Mouse (Mus musculus) intestine, postnatal 0 days (tissue): ENCODE results near the gene Farsb. TPM values are rescaled to one million over a fixed set of nuclear protein-coding genes. Genes with fewer than 3 reads are reported as not detected.

Experiments
- ATAC-seq: fragments of 200-750 bp; cut with Nextera tagmentation; 2 replicates; pipeline ENCODE4 v1.8.0; 2017; ENCODE audit warnings: mild to moderate bottlenecking, moderate TSS enrichment, moderate library complexity
- H3K27ac ChIP-seq: fragments of 300-500 bp; sonication (generic); 2 replicates; pipeline ENCODE4 v1.5.1; 2014; ENCODE audit warnings: mild to moderate bottlenecking, low read depth, low read length, moderate library complexity
- H3K27me3 ChIP-seq: fragments of 300-500 bp; sonication (generic); replicated peaks from 2 replicates; pipeline ENCODE4 v1.6.1; 2014; ENCODE audit warnings: low read length, mixed read lengths; ENCODE audit not compliant: control insufficient read depth, insufficient read depth
- H3K36me3 ChIP-seq: fragments of 300-500 bp; sonication (generic); 2 replicates; pipeline ENCODE4 v1.6.1; 2014; ENCODE audit warnings: mild to moderate bottlenecking, moderate library complexity; ENCODE audit not compliant: control insufficient read depth, insufficient read depth
- H3K4me1 ChIP-seq: fragments of 300-500 bp; sonication (generic); replicated peaks from 2 replicates; pipeline ENCODE4 v1.6.1; 2014; ENCODE audit warnings: antibody characterized with exemption, low read length, mixed read lengths; ENCODE audit not compliant: control insufficient read depth, insufficient read depth
- H3K4me2 ChIP-seq: fragments of 300-500 bp; sonication (generic); replicated peaks from 2 replicates; pipeline ENCODE4 v1.6.1; 2014; ENCODE audit warnings: low read depth, mild to moderate bottlenecking, moderate library complexity
- H3K4me3 ChIP-seq: fragments of 300-500 bp; sonication (generic); 2 replicates; pipeline ENCODE4 v1.5.1; 2014; ENCODE audit warnings: low read depth, low read length
- H3K9ac ChIP-seq: fragments of 300-500 bp; sonication (generic); 2 replicates; pipeline ENCODE4 v1.6.1; 2014; ENCODE audit warnings: mild to moderate bottlenecking, low read depth, low read length
- H3K9me3 ChIP-seq: fragments of 300-500 bp; sonication (generic); 2 replicates; pipeline ENCODE4 v1.6.1; 2016; ENCODE audit warnings: mixed run types; ENCODE audit not compliant: control insufficient read depth
- CTCF ChIP-seq: sonication (generic); IDR thresholded peaks from 2 replicates; pipeline ENCODE4 v1.5.1; 2016; ENCODE audit warnings: low read depth, mild to moderate bottlenecking, control low read depth, antibody characterized with exemption, moderate library complexity
- WGBS: fragments of 180-500 bp; shearing (Covaris S2); extraction: QIAGEN DNeasy Blood & Tissue Kit; methylation state at CpG from one replicate; pipeline ENCODE4 v1.1.7; 2014; 5-methylcytosine and 5-hydroxymethylcytosine counted together
- polyA plus RNA-seq: library from polyadenylated mRNA; unstranded; fragments of >200 nt; fragmentation: Nextera tagmentation; extraction: Ambion mirVana; gene quantifications from 2 replicates; pipeline ENCODE4 v1.2.1, GENCODE M21; 2015

Farsb gene
- polyA plus RNA-seq, 1 experiment from 2014 or later, result 59.2 TPM

GRCm38 (mm10) chr1:78440716-78441115 lies 48.0 kb downstream of the Farsb start:
- Histone ChIP-seq H3K4me1 (no peaks in the 10 kb centered on the region), H3K4me2 (no peak overlapping the region), H3K27ac (no peak overlapping the region), H3K4me3 (no peak overlapping the region), H3K27me3 (no peaks in the 10 kb centered on the region), H3K36me3 (peaks cover 22% of the 10 kb centered on the region), H3K9ac (no peak overlapping the region), H3K9me3 (no peaks in the 10 kb centered on the region)
- no peak for ATAC-seq
- 82% methylated on average over 8 of the region's 8 CpGs for WGBS
- TF ChIP-seq CTCF, result no peak

GRCm38 (mm10) chr1:78437150-78437549 lies 51.5 kb downstream of the Farsb start:
- 68% methylated on average over 3 of the region's 3 CpGs for WGBS
- peaks cover 10% of the 10 kb centered on the region for H3K36me3 ChIP-seq
- no peak overlapping the region for H3K4me3 ChIP-seq
- no peaks in the 10 kb centered on the region for H3K4me1 ChIP-seq
- H3K4me2 ChIP-seq, result no peak overlapping the region
- no peaks in the 10 kb centered on the region for H3K9me3 ChIP-seq
- no peaks in the 10 kb centered on the region for H3K27me3 ChIP-seq
- TF ChIP-seq CTCF, result no peak
- no peak for ATAC-seq
- no peak overlapping the region for H3K9ac ChIP-seq
- H3K27ac ChIP-seq, result no peak overlapping the region

- ATAC-seq, result no peak
- Histone ChIP-seq H3K27ac (no peak overlapping the region), H3K36me3 (peaks cover 9% of the 10 kb centered on the region; the same call in 1 of the 2 replicates), H3K4me2 (no peak overlapping the region), H3K27me3 (no peaks in the 10 kb centered on the region), H3K9ac (no peak overlapping the region), H3K4me3 (no peak overlapping the region), H3K9me3 (no peaks in the 10 kb centered on the region), H3K4me1 (no peaks in the 10 kb centered on the region)
- no peak for TF ChIP-seq CTCF
- 80% methylated on average over 1 of the region's 1 CpGs for WGBS
These were observed 52.3 kb downstream of the Farsb start for GRCm38 (mm10) chr1:78436445-78436844.

GRCm38 (mm10) chr1:78435967-78436366 lies 52.7 kb downstream of the Farsb start:
- 66% methylated on average over 2 of the region's 2 CpGs for WGBS
- Histone ChIP-seq H3K4me1 (no peaks in the 10 kb centered on the region), H3K9ac (no peak overlapping the region), H3K4me3 (no peak overlapping the region), H3K27ac (no peak overlapping the region), H3K27me3 (no peaks in the 10 kb centered on the region), H3K4me2 (no peak overlapping the region), H3K36me3 (peaks cover 9% of the 10 kb centered on the region; the same call in 1 of the 2 replicates), H3K9me3 (no peaks in the 10 kb centered on the region)
- no peak for ATAC-seq
- TF ChIP-seq CTCF, result no peak

- ATAC-seq, result no peak
- H3K9me3 ChIP-seq, result no peaks in the 10 kb centered on the region
- no peak overlapping the region for H3K27ac ChIP-seq
These were observed 55.2 kb downstream of the Farsb start for GRCm38 (mm10) chr1:78433472-78433871.

GRCm38 (mm10) chr1:78428851-78429250 lies 59.8 kb downstream of the Farsb start:
- Histone ChIP-seq H3K4me3 (no peak overlapping the region), H3K27ac (no peak overlapping the region), H3K36me3 (peaks cover 9% of the 10 kb centered on the region; the same call in 1 of the 2 replicates), H3K9me3 (no peaks in the 10 kb centered on the region), H3K9ac (no peak overlapping the region), H3K4me1 (peaks cover 12% of the 10 kb centered on the region; the same call in 1 of the 2 replicates), H3K4me2 (no peak overlapping the region), H3K27me3 (no peaks in the 10 kb centered on the region)
- 90% methylated on average over 11 of the region's 11 CpGs for WGBS
- no peak for ATAC-seq
- no peak for TF ChIP-seq CTCF

More at GRCm38 (mm10) chr1:78433472-78433871, 55.2 kb downstream of the Farsb start:
- peaks cover 4% of the 10 kb centered on the region; the same call in 1 of the 2 replicates for H3K36me3 ChIP-seq
- H3K4me1 ChIP-seq, result no peaks in the 10 kb centered on the region
- no peak for TF ChIP-seq CTCF
- 96% methylated on average over 9 of the region's 9 CpGs for WGBS
- H3K9ac ChIP-seq, result no peak overlapping the region
- no peaks in the 10 kb centered on the region for H3K27me3 ChIP-seq
- no peak overlapping the region for H3K4me3 ChIP-seq
- H3K4me2 ChIP-seq, result no peak overlapping the region

- H3K36me3 ChIP-seq, result peaks cover 10% of the 10 kb centered on the region; the same call in 1 of the 2 replicates
- 71% methylated on average over 3 of the region's 3 CpGs for WGBS
These were observed 61.9 kb downstream of the Farsb start for GRCm38 (mm10) chr1:78426841-78427240.

More at GRCm38 (mm10) chr1:78426841-78427240, 61.9 kb downstream of the Farsb start:
- Histone ChIP-seq H3K27ac (no peak overlapping the region), H3K4me3 (no peak overlapping the region), H3K27me3 (no peaks in the 10 kb centered on the region), H3K4me2 (no peak overlapping the region), H3K9me3 (no peaks in the 10 kb centered on the region), H3K9ac (no peak overlapping the region), H3K4me1 (peaks cover 12% of the 10 kb centered on the region; the same call in 1 of the 2 replicates)
- no peak for TF ChIP-seq CTCF
- ATAC-seq, result no peak
